Mouse (Mus musculus): Measurements from ENCODE around the gene Trpm8. TPM values are rescaled to one million over a fixed set of nuclear protein-coding genes. Genes with fewer than 3 reads are reported as not detected.

Trpm8 gene
- polyA plus RNA-seq, 1 experiment from 2014 or later: not detected

- Histone ChIP-seq H3K4me2 (replicated peaks) (no peak overlapping the region), H3K27me3 (no peaks in the 10 kb centered on the region), H3K4me3 (no peak overlapping the region), H3K9ac (no peak overlapping the region), H3K27ac (no peak overlapping the region), H3K4me1 (no peaks in the 10 kb centered on the region), H3K9me3 (peaks cover 97% of the 10 kb centered on the region), H3K36me3 (no peaks in the 10 kb centered on the region)
- WGBS: 62% methylated on average over 11 of the region's 11 CpGs
- 0 out of 2 replicates have a peak, but pooled peaks have one; percentile 4 for ATAC-seq (ENCODE audit: insufficient number of reproducible peaks, insufficient read depth, low FRiP score, low TSS enrichment)
Measured at GRCm38 (mm10) chr1:88235046-88235893, 42.2 kb upstream of the Trpm8 start.

GRCm38 (mm10) chr1:88235894-88236415 is 41.5 kb upstream of the Trpm8 start:
- Histone ChIP-seq H3K36me3 (no peaks in the 10 kb centered on the region), H3K4me1 (no peaks in the 10 kb centered on the region), H3K27ac (no peak overlapping the region), H3K9ac (no peak overlapping the region), H3K9me3 (peaks cover 97% of the 10 kb centered on the region), H3K4me3 (no peak overlapping the region), H3K27me3 (no peaks in the 10 kb centered on the region), H3K4me2 (replicated peaks) (no peak overlapping the region)
- no peak for ATAC-seq (ENCODE audit: insufficient number of reproducible peaks, insufficient read depth, low FRiP score, low TSS enrichment)
- 62% methylated on average over 4 of the region's 4 CpGs for WGBS

DNA sequence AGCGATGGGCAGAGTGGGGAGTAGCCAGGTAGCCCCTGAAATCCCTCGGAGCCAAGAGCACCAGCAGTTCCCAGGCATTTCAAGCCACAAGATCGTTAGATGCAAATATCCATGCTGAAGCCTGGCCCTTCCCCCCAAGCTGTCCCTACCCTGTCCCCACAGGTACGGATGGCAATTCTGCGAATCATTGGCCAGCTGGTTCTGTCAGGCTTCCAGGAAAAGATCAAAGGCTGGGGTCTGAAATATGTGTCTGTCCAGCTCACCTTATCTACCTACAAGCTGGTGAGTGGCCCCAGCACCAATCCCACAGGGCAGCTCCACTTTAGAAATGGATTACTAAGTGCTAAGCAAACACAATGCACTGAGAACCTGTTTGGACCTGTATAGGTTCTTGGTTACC is 40.1 kb upstream of the Trpm8 start:
- H3K9ac ChIP-seq: no peak overlapping the region
- H3K27ac ChIP-seq: no peak overlapping the region
- WGBS: 81% methylated on average over 5 of the region's 5 CpGs
- no peak overlapping the region for H3K4me3 ChIP-seq
- ATAC-seq (ENCODE audit: insufficient number of reproducible peaks, insufficient read depth, low FRiP score, low TSS enrichment): no peak
- H3K4me1 ChIP-seq: no peaks in the 10 kb centered on the region
- no peak overlapping the region for H3K4me2 ChIP-seq (replicated peaks)
- H3K9me3 ChIP-seq: peaks cover 90% of the 10 kb centered on the region
- H3K27me3 ChIP-seq: no peaks in the 10 kb centered on the region
- H3K36me3 ChIP-seq: no peaks in the 10 kb centered on the region

GRCm38 (mm10) chr1:88238771-88239170 is 38.7 kb upstream of the Trpm8 start:
- Histone ChIP-seq H3K36me3 (no peaks in the 10 kb centered on the region), H3K9ac (no peak overlapping the region), H3K27me3 (no peaks in the 10 kb centered on the region), H3K27ac (no peak overlapping the region), H3K4me1 (no peaks in the 10 kb centered on the region), H3K4me2 (replicated peaks) (no peak overlapping the region), H3K9me3 (peaks cover 88% of the 10 kb centered on the region), H3K4me3 (no peak overlapping the region)
- ATAC-seq (ENCODE audit: insufficient number of reproducible peaks, insufficient read depth, low FRiP score, low TSS enrichment): peak; percentile 23; the same call in 1 of the 2 replicates
- WGBS: 78% methylated on average over 6 of the region's 6 CpGs

DNA sequence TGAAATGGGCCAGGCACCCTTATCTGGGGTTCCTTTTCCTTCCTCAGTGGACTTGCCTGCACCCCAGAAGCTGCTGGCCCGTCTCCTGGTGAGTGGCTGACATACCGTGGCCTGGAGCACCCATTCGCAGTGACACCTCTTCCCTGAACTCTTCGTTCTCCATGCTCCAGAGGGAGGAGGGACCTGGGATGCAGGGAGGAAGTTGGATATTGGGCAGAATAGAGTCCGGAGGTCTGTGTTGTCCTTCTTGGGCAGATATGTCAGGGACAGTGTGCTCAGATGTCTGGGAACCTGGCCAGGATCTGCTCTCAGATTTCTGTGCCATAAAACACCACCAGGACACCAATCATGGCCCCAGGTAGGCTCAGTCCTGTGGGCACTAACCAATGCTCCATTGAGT is 37.4 kb upstream of the Trpm8 start:
- Histone ChIP-seq H3K27me3 (no peaks in the 10 kb centered on the region), H3K4me3 (no peak overlapping the region), H3K9ac (no peak overlapping the region), H3K36me3 (no peaks in the 10 kb centered on the region), H3K9me3 (peaks cover 88% of the 10 kb centered on the region), H3K4me1 (no peaks in the 10 kb centered on the region), H3K27ac (no peak overlapping the region), H3K4me2 (replicated peaks) (no peak overlapping the region)
- WGBS: 73% methylated on average over 5 of the region's 5 CpGs
- no peak for ATAC-seq (ENCODE audit: insufficient number of reproducible peaks, insufficient read depth, low FRiP score, low TSS enrichment)

- Histone ChIP-seq H3K4me1 (no peaks in the 10 kb centered on the region), H3K27me3 (no peaks in the 10 kb centered on the region), H3K36me3 (no peaks in the 10 kb centered on the region), H3K4me2 (replicated peaks) (no peak overlapping the region), H3K4me3 (no peak overlapping the region), H3K9me3 (peaks cover 88% of the 10 kb centered on the region), H3K9ac (no peak overlapping the region), H3K27ac (no peak overlapping the region)
- 70% methylated on average over 4 of the region's 4 CpGs for WGBS
- ATAC-seq (ENCODE audit: insufficient number of reproducible peaks, insufficient read depth, low FRiP score, low TSS enrichment): no peak
Measured at GRCm38 (mm10) chr1:88240579-88240978, 36.9 kb upstream of the Trpm8 start.

DNA sequence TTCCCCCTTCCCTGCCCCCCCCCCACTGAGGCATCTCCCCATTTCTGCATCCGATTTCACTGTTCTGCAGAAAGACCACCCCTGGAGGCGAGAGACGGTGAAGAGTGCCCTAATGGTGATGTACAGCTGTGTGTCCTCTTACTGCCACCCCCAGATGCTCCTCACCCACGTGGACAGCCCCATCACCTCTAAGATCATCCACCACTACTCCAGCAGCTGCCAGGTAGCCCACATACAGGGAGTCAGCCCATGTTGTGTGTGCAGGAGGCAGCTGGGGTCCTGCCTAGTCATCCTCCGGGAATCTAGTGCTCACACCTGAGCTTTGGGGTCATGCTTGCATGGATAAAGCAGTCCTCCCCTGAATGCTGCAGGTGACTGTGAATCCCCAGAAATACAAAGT is 33.6 kb upstream of the Trpm8 start:
- Histone ChIP-seq H3K4me3 (no peak overlapping the region), H3K9ac (no peak overlapping the region), H3K4me1 (no peaks in the 10 kb centered on the region), H3K9me3 (peaks cover 88% of the 10 kb centered on the region), H3K36me3 (no peaks in the 10 kb centered on the region), H3K4me2 (replicated peaks) (no peak overlapping the region), H3K27ac (no peak overlapping the region), H3K27me3 (no peaks in the 10 kb centered on the region)
- ATAC-seq (ENCODE audit: insufficient number of reproducible peaks, insufficient read depth, low FRiP score, low TSS enrichment): no peak
- WGBS: 63% methylated on average over 5 of the region's 5 CpGs

GRCm38 (mm10) chr1:88245881-88246280 is 31.6 kb upstream of the Trpm8 start:
- Histone ChIP-seq H3K36me3 (no peaks in the 10 kb centered on the region), H3K9ac (no peak overlapping the region), H3K27ac (no peak overlapping the region), H3K27me3 (no peaks in the 10 kb centered on the region), H3K9me3 (peaks cover 88% of the 10 kb centered on the region), H3K4me1 (no peaks in the 10 kb centered on the region), H3K4me2 (replicated peaks) (no peak overlapping the region), H3K4me3 (no peak overlapping the region)
- WGBS: 75% methylated on average over 6 of the region's 6 CpGs
- ATAC-seq (ENCODE audit: insufficient number of reproducible peaks, insufficient read depth, low FRiP score, low TSS enrichment): no peak

DNA sequence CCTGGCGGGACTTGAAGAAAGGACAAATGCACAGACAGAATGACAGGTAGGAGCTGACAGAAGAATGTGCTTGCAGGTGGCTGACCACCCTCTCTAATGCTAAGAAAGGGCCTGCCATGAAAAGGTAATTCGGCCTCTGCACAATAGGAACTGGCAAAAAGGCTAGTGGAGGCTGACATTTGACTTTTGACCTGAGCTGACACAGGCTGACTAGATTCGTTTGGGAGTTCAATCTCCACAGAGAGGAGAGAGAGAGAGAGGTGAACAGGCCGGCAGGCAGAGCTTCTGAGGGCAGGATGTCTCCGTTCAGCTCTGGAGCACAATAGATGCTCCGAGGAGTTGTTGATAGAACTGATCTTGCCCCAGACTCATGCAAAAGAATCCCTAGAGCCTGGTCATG is 31.1 kb upstream of the Trpm8 start:
- H3K4me1 ChIP-seq: no peaks in the 10 kb centered on the region

DNA sequence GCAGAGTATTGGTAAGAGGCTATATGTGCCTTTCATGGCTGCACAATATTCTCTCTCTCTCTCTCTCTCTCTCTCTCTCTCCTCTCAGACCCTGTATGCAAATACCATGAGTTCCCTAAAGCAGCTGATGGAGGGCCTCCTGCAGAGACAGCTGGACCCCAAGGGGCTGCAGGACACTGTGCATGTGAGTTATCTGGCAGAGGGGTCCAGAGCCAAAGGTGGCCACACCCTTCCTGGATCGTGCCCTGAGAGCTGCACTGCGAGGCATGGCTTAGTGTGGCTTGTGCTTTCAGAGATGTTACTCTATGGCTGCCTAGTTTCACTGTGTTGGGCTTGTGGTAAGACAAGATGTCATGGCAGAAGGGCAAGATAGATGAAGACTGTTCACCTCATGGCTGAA is 29.8 kb upstream of the Trpm8 start:
- Histone ChIP-seq H3K4me3 (no peak overlapping the region), H3K4me2 (replicated peaks) (no peak overlapping the region), H3K27me3 (no peaks in the 10 kb centered on the region), H3K9ac (no peak overlapping the region), H3K36me3 (no peaks in the 10 kb centered on the region), H3K4me1 (no peaks in the 10 kb centered on the region), H3K27ac (no peak overlapping the region), H3K9me3 (peaks cover 91% of the 10 kb centered on the region)
- no peak for ATAC-seq (ENCODE audit: insufficient number of reproducible peaks, insufficient read depth, low FRiP score, low TSS enrichment)
- WGBS: 50% methylated on average over 2 of the region's 2 CpGs

More for the DNA sequence above, 31.1 kb upstream of the Trpm8 start:
- H3K36me3 ChIP-seq: no peaks in the 10 kb centered on the region
- no peak overlapping the region for H3K27ac ChIP-seq
- no peak for ATAC-seq (ENCODE audit: insufficient number of reproducible peaks, insufficient read depth, low FRiP score, low TSS enrichment)
- H3K9me3 ChIP-seq: peaks cover 90% of the 10 kb centered on the region
- no peak overlapping the region for H3K4me2 ChIP-seq (replicated peaks)
- H3K9ac ChIP-seq: no peak overlapping the region
- H3K4me3 ChIP-seq: no peak overlapping the region
- 44% methylated on average over 6 of the region's 6 CpGs for WGBS
- no peaks in the 10 kb centered on the region for H3K27me3 ChIP-seq

GRCm38 (mm10) chr1:88248658-88249057 is 28.8 kb upstream of the Trpm8 start:
- Histone ChIP-seq H3K27ac (no peak overlapping the region), H3K4me2 (replicated peaks) (no peak overlapping the region), H3K27me3 (no peaks in the 10 kb centered on the region), H3K9me3 (peaks cover 90% of the 10 kb centered on the region), H3K4me1 (no peaks in the 10 kb centered on the region), H3K36me3 (no peaks in the 10 kb centered on the region), H3K4me3 (no peak overlapping the region), H3K9ac (no peak overlapping the region)
- WGBS: 69% methylated on average over 4 of the region's 4 CpGs
- no peak for ATAC-seq (ENCODE audit: insufficient number of reproducible peaks, insufficient read depth, low FRiP score, low TSS enrichment)

GRCm38 (mm10) chr1:88249596-88249995 is 27.9 kb upstream of the Trpm8 start:
- 78% methylated on average over 7 of the region's 7 CpGs for WGBS
- ATAC-seq (ENCODE audit: insufficient number of reproducible peaks, insufficient read depth, low FRiP score, low TSS enrichment): no peak
- no peaks in the 10 kb centered on the region for H3K4me1 ChIP-seq
- H3K27me3 ChIP-seq: no peaks in the 10 kb centered on the region
- H3K4me2 ChIP-seq (replicated peaks): no peak overlapping the region
- no peak overlapping the region for H3K4me3 ChIP-seq
- no peak overlapping the region for H3K27ac ChIP-seq
- peaks cover 88% of the 10 kb centered on the region for H3K9me3 ChIP-seq
- H3K9ac ChIP-seq: no peak overlapping the region
- no peaks in the 10 kb centered on the region for H3K36me3 ChIP-seq

All from embryonic facial prominence, embryonic 12.5 days (tissue).